Mouse (Mus musculus): ENCODE results near the gene Ugt1a6b.

GRCm38 (mm10) chr1:88255989-88256754 is 153.1 kb downstream of the Ugt1a6b start:
- TF ChIP-seq POU5F1 (IDR thresholded peaks at IDR 0.05; ENCODE audit: borderline replicate concordance, low read length): no peak
- no peak for TF ChIP-seq CTCF (conservative IDR thresholded peaks at IDR 0.05; ENCODE audit: low read length)

Measured in E14TG2a.4 (cell line).